Mouse (Mus musculus) spleen, adult 2 months (tissue): ENCODE measurements at regions not wholly inside any gene's neighbourhood (a gene's known extent, or its start where the extent isn't known, plus 50 kb on each side); places are given as distances from the start of the nearest gene placed in this dataset.

Source experiments
- DNase-seq, 2 experiments: peaks; one replicate each; pipeline versions ENCODE4 v3.0.0 to v3.0.0-alpha.2; 2012 to 2021; ENCODE audit warnings: low spot score in 2 of 2, low read depth in 1 of 2
- H3K27ac ChIP-seq: fragments of 200-500 bp; 2 replicates; pipeline ENCODE4 v1.5.1; 2012; ENCODE audit warnings: low read length, inconsistent platforms; ENCODE audit not compliant: insufficient read depth
- H3K27me3 ChIP-seq: fragments of 200-500 bp; 2 replicates; pipeline ENCODE4 v1.6.1; 2012; ENCODE audit warnings: mild to moderate bottlenecking, moderate library complexity, low read length, inconsistent platforms; ENCODE audit not compliant: control insufficient read depth, insufficient read depth
- H3K36me3 ChIP-seq: fragments of 200-500 bp; 2 replicates; pipeline ENCODE4 v1.6.1; 2012; ENCODE audit warnings: mild to moderate bottlenecking, low read length, inconsistent platforms; ENCODE audit not compliant: control insufficient read depth, insufficient read depth
- H3K4me1 ChIP-seq: fragments of 200-500 bp; 2 replicates; pipeline ENCODE4 v1.6.1; 2011; ENCODE audit warnings: inconsistent platforms; ENCODE audit not compliant: control insufficient read depth, insufficient read depth, insufficient read length
- H3K4me3 ChIP-seq: fragments of 200-500 bp; 2 replicates; pipeline ENCODE4 v1.5.1; 2011; ENCODE audit warnings: mild to moderate bottlenecking, inconsistent platforms; ENCODE audit not compliant: insufficient read depth, insufficient read length; ENCODE audit errors: extremely low read depth
- CTCF ChIP-seq: fragments of 200-500 bp; IDR thresholded peaks from 2 replicates; pipeline ENCODE4 v1.5.1; 2011; ENCODE audit warnings: mild to moderate bottlenecking, inconsistent platforms; ENCODE audit not compliant: insufficient read depth, insufficient read length, insufficient replicate concordance; ENCODE audit errors: extremely low read depth
- POLR2A ChIP-seq: fragments of 200-500 bp; IDR thresholded peaks from 2 replicates; pipeline ENCODE4 v1.6.1; 2011; ENCODE audit warnings: low read depth, low read length, inconsistent platforms
- WGBS: fragments of 180-500 bp; shearing (Covaris S2); methylation state at CpG from one replicate; pipeline ENCODE4 v1.1.7; 2018; 5-methylcytosine and 5-hydroxymethylcytosine counted together

GRCm38 (mm10) chr16:29774949-29775348 is 195.8 kb downstream of the Opa1 start:
- WGBS: 77% methylated on average over 2 of the region's 2 CpGs
- H3K36me3 ChIP-seq: no peaks in the 10 kb centered on the region
- DNase-seq: no peak

GRCm38 (mm10) chr16:29775879-29776278 is 196.7 kb downstream of the Opa1 start:
- Histone ChIP-seq H3K27me3 (no peaks in the 10 kb centered on the region), H3K4me3 (no peak overlapping the region), H3K36me3 (no peaks in the 10 kb centered on the region), H3K27ac (no peak overlapping the region), H3K4me1 (no peaks in the 10 kb centered on the region)
- DNase-seq: no peak
- WGBS: 36% methylated on average over 5 of the region's 5 CpGs
- TF ChIP-seq POLR2A (no peak), CTCF (no peak)

More at GRCm38 (mm10) chr16:29774949-29775348, 195.8 kb downstream of the Opa1 start:
- H3K27me3 ChIP-seq: no peaks in the 10 kb centered on the region
- no peaks in the 10 kb centered on the region for H3K4me1 ChIP-seq
- H3K27ac ChIP-seq: no peak overlapping the region
- TF ChIP-seq POLR2A: no peak
- no peak overlapping the region for H3K4me3 ChIP-seq

- H3K4me3 ChIP-seq: no peak overlapping the region
- H3K27ac ChIP-seq: no peak overlapping the region
- no peaks in the 10 kb centered on the region for H3K36me3 ChIP-seq
- WGBS: 51% methylated on average over 4 of the region's 4 CpGs
- no peaks in the 10 kb centered on the region for H3K4me1 ChIP-seq
- no peak for DNase-seq
- no peaks in the 10 kb centered on the region for H3K27me3 ChIP-seq
- no peak for TF ChIP-seq POLR2A
- TF ChIP-seq CTCF: no peak
Measured at GRCm38 (mm10) chr16:29782441-29782840, 203.3 kb downstream of the Opa1 start.

GRCm38 (mm10) chr16:29785114-29785513 is 206.0 kb downstream of the Opa1 start:
- no peak overlapping the region for H3K27ac ChIP-seq
- TF ChIP-seq CTCF: no peak
- no peak for TF ChIP-seq POLR2A
- no peaks in the 10 kb centered on the region for H3K36me3 ChIP-seq
- no peak overlapping the region for H3K4me3 ChIP-seq
- no peaks in the 10 kb centered on the region for H3K27me3 ChIP-seq
- H3K4me1 ChIP-seq: no peaks in the 10 kb centered on the region
- no peak for DNase-seq
- WGBS: 89% methylated on average over 3 of the region's 3 CpGs

GRCm38 (mm10) chr16:29786540-29786939 is 207.4 kb downstream of the Opa1 start:
- Histone ChIP-seq H3K36me3 (no peaks in the 10 kb centered on the region), H3K4me1 (no peaks in the 10 kb centered on the region), H3K27me3 (no peaks in the 10 kb centered on the region), H3K27ac (no peak overlapping the region), H3K4me3 (no peak overlapping the region)
- TF ChIP-seq POLR2A: no peak
- TF ChIP-seq CTCF: no peak
- 87% methylated on average over 8 of the region's 8 CpGs for whole genome bisulfite sequencing
- no peak for DNase-seq

- 77% methylated on average over 5 of the region's 5 CpGs for WGBS
- TF ChIP-seq CTCF: no peak
- TF ChIP-seq POLR2A: no peak
- no peak overlapping the region for H3K4me3 ChIP-seq
- no peak overlapping the region for H3K27ac ChIP-seq
- no peaks in the 10 kb centered on the region for H3K36me3 ChIP-seq
- H3K27me3 ChIP-seq: no peaks in the 10 kb centered on the region
- DNase-seq: no peak
- no peaks in the 10 kb centered on the region for H3K4me1 ChIP-seq
Measured at GRCm38 (mm10) chr16:29787633-29788511, 208.7 kb downstream of the Opa1 start.

GRCm38 (mm10) chr16:29790064-29790463 is 210.9 kb downstream of the Opa1 start:
- H3K4me3 ChIP-seq: no peak overlapping the region
- H3K4me1 ChIP-seq: no peaks in the 10 kb centered on the region
- no peak overlapping the region for H3K27ac ChIP-seq
- no peaks in the 10 kb centered on the region for H3K36me3 ChIP-seq
- WGBS: 92% methylated on average over 3 of the region's 3 CpGs
- H3K27me3 ChIP-seq: no peaks in the 10 kb centered on the region
- no peak for DNase-seq
- TF ChIP-seq POLR2A (no peak), CTCF (no peak)
